Mouse (Mus musculus): ENCODE measurements around the gene Rufy1.

The Rufy1 gene

GRCm38 (mm10) chr11:50430277-50431133 is at the start of gene Rufy1:
Gene Rufy1, minus strand, starts transcription at chr11:50431125.
- Histone ChIP-seq H3K36me3 (ENCODE audit: insufficient read depth, low read length) (no peaks in the 10 kb centered on the region), H3K4me3 (replicated peaks; ENCODE audit: low read length) (peak within 1 kb of the TSS; percentile 85), H3K27me3 (ENCODE audit: insufficient read depth, low read length) (peaks cover 10% of the 10 kb centered on the region), H3K4me1 (replicated peaks; ENCODE audit: low read depth, low read length) (peaks cover 21% of the 10 kb centered on the region), H3K9me3 (ENCODE audit: low read length) (no peaks in the 10 kb centered on the region)
- TF ChIP-seq CTCF (conservative IDR thresholded peaks at IDR 0.05; ENCODE audit: low read length), result no peak
- no peak for TF ChIP-seq NANOG (IDR thresholded peaks at IDR 0.05; ENCODE audit: borderline replicate concordance, low read length)
- TF ChIP-seq POU5F1 (IDR thresholded peaks at IDR 0.05; ENCODE audit: borderline replicate concordance, low read length), result no peak

GRCm38 (mm10) chr11:50478072-50478471 is 47.1 kb upstream of the Rufy1 start:
- TF ChIP-seq CTCF (conservative IDR thresholded peaks at IDR 0.05; ENCODE audit: low read length) (no peak), POU5F1 (IDR thresholded peaks at IDR 0.05; ENCODE audit: borderline replicate concordance, low read length) (no peak), NANOG (IDR thresholded peaks at IDR 0.05; ENCODE audit: borderline replicate concordance, low read length) (no peak)
- no peaks in the 10 kb centered on the region; the same call in 1 of the 2 replicates for H3K27me3 ChIP-seq (ENCODE audit: insufficient read depth, low read length)
- no peaks in the 10 kb centered on the region for H3K4me1 ChIP-seq (replicated peaks; ENCODE audit: low read depth, low read length)
- no peaks in the 10 kb centered on the region for H3K36me3 ChIP-seq (ENCODE audit: insufficient read depth, low read length)
- H3K4me3 ChIP-seq (replicated peaks; ENCODE audit: low read length), result no peak overlapping the region
- no peaks in the 10 kb centered on the region for H3K9me3 ChIP-seq (ENCODE audit: low read length)

- Histone ChIP-seq H3K27me3 (ENCODE audit: insufficient read depth, low read length) (no peaks in the 10 kb centered on the region; the same call in 1 of the 2 replicates), H3K4me1 (replicated peaks; ENCODE audit: low read depth, low read length) (no peaks in the 10 kb centered on the region), H3K9me3 (ENCODE audit: low read length) (no peaks in the 10 kb centered on the region)
These were observed 46.7 kb upstream of the Rufy1 start for GRCm38 (mm10) chr11:50477486-50478070.

DNA sequence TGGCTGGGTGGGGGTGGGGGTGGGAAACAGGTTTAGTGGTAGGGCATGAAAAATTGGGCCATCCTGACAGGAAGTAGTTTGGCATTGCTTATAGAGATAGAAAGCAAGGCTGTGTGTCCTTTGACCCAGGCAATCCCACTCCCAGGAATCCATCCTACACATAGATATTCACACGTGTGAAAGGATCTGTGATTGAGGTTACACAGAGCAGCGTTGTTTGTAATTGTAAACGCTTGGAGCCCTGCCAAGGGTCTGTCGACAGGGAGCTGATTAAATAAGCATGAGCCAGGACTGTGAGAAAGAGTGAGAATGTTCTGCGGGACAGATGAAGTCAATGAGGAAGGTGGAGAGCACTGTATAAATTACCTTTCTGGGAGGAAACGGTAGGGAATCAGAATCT is 46.0 kb upstream of the Rufy1 start:
- H3K27me3 ChIP-seq (ENCODE audit: insufficient read depth, low read length), result no peaks in the 10 kb centered on the region; the same call in 1 of the 2 replicates
- H3K4me1 ChIP-seq (replicated peaks; ENCODE audit: low read depth, low read length), result no peaks in the 10 kb centered on the region
- H3K36me3 ChIP-seq (ENCODE audit: insufficient read depth, low read length), result no peaks in the 10 kb centered on the region
- no peaks in the 10 kb centered on the region for H3K9me3 ChIP-seq (ENCODE audit: low read length)
- TF ChIP-seq POU5F1 (IDR thresholded peaks at IDR 0.05; ENCODE audit: borderline replicate concordance, low read length), result no peak
- no peak for TF ChIP-seq NANOG (IDR thresholded peaks at IDR 0.05; ENCODE audit: borderline replicate concordance, low read length)
- TF ChIP-seq CTCF (conservative IDR thresholded peaks at IDR 0.05; ENCODE audit: low read length), result no peak
- no peak overlapping the region for H3K4me3 ChIP-seq (replicated peaks; ENCODE audit: low read length)

More at GRCm38 (mm10) chr11:50477486-50478070, 46.7 kb upstream of the Rufy1 start:
- H3K4me3 ChIP-seq (replicated peaks; ENCODE audit: low read length), result no peak overlapping the region
- no peaks in the 10 kb centered on the region for H3K36me3 ChIP-seq (ENCODE audit: insufficient read depth, low read length)
- TF ChIP-seq NANOG (IDR thresholded peaks at IDR 0.05; ENCODE audit: borderline replicate concordance, low read length) (no peak), CTCF (conservative IDR thresholded peaks at IDR 0.05; ENCODE audit: low read length) (no peak), POU5F1 (IDR thresholded peaks at IDR 0.05; ENCODE audit: borderline replicate concordance, low read length) (no peak)

DNA sequence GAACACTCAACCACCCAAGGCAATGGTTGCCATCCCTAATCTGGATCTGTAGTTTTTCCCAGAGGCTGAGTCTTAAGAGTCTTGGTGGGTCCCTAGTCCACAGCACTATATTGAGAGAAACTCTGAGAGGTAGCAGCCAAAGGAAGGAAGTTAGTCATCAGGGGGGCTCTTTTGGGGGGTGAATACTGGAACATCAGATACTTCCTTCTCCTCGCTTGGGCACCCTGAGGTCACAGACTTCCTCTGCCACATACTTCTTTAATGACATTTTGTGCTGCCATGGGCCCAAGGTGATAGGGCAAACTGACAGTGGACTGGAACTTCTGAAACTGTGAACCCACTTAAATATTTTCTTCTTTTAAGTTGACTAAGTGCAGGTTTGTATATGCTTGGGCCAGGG is 43.0 kb upstream of the Rufy1 start:
- Histone ChIP-seq H3K9me3 (ENCODE audit: low read length) (peaks cover 12% of the 10 kb centered on the region), H3K36me3 (ENCODE audit: insufficient read depth, low read length) (no peaks in the 10 kb centered on the region), H3K27me3 (ENCODE audit: insufficient read depth, low read length) (no peaks in the 10 kb centered on the region; the same call in 1 of the 2 replicates), H3K4me3 (replicated peaks; ENCODE audit: low read length) (no peak overlapping the region), H3K4me1 (replicated peaks; ENCODE audit: low read depth, low read length) (no peaks in the 10 kb centered on the region)
- TF ChIP-seq POU5F1 (IDR thresholded peaks at IDR 0.05; ENCODE audit: borderline replicate concordance, low read length) (no peak), CTCF (conservative IDR thresholded peaks at IDR 0.05; ENCODE audit: low read length) (no peak), NANOG (IDR thresholded peaks at IDR 0.05; ENCODE audit: borderline replicate concordance, low read length) (no peak)

GRCm38 (mm10) chr11:50472161-50472939 is 41.4 kb upstream of the Rufy1 start:
- Histone ChIP-seq H3K4me3 (replicated peaks; ENCODE audit: low read length) (no peak overlapping the region), H3K27me3 (ENCODE audit: insufficient read depth, low read length) (no peaks in the 10 kb centered on the region; the same call in 1 of the 2 replicates), H3K36me3 (ENCODE audit: insufficient read depth, low read length) (no peaks in the 10 kb centered on the region), H3K9me3 (ENCODE audit: low read length) (peaks cover 18% of the 10 kb centered on the region), H3K4me1 (replicated peaks; ENCODE audit: low read depth, low read length) (no peaks in the 10 kb centered on the region)
- TF ChIP-seq CTCF (conservative IDR thresholded peaks at IDR 0.05; ENCODE audit: low read length), result no peak
- TF ChIP-seq NANOG (IDR thresholded peaks at IDR 0.05; ENCODE audit: borderline replicate concordance, low read length), result peak; percentile 23; the same call in 1 of the 2 replicates

DNA sequence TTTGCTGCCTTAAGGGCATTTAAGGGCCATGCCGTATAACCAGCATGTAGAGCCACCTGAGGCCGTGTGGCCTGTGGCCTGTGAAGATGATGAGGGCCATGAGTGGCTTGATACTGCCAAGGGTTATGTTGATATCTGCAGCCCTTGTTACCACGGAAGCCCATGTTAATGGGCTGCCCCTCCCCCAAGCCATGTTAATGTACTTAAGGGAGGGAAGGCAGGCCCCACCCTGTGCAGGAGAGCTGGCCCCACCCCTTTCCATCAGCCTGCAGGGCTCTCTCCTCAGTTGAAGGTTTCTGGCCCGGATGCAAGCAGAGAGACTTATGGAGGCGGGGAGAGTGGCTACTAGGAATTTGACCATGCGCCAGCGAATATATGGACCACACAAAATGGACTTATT is 30.6 kb upstream of the Rufy1 start:
- H3K36me3 ChIP-seq (ENCODE audit: insufficient read depth, low read length), result no peaks in the 10 kb centered on the region
- peaks cover 37% of the 10 kb centered on the region for H3K4me1 ChIP-seq (replicated peaks; ENCODE audit: low read depth, low read length)
- H3K9me3 ChIP-seq (ENCODE audit: low read length), result no peaks in the 10 kb centered on the region
- H3K4me3 ChIP-seq (replicated peaks; ENCODE audit: low read length), result no peak overlapping the region
- TF ChIP-seq CTCF (conservative IDR thresholded peaks at IDR 0.05; ENCODE audit: low read length) (no peak), NANOG (IDR thresholded peaks at IDR 0.05; ENCODE audit: borderline replicate concordance, low read length) (no peak), POU5F1 (IDR thresholded peaks at IDR 0.05; ENCODE audit: borderline replicate concordance, low read length) (no peak)
- H3K27me3 ChIP-seq (ENCODE audit: insufficient read depth, low read length), result peaks cover 5% of the 10 kb centered on the region

DNA sequence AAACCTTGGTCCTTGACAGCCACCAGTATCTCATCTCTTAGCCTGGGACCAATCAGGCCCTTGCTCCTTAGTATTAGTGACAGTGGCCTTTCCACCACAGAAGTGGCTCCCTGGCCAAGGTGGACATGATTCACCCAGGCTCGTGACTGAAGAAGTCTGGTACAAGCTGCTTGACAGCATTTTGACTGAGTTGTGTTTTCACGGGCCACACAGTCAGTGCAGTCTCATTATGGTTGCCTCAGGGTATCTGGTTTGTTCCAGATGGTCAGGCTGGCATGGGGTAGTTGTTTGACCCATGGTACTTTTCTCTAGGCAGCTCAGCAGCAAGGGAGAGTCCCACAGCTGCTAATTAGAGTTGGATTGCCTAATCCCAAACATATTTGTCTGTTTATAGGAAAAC is 28.3 kb upstream of the Rufy1 start:
- TF ChIP-seq CTCF (conservative IDR thresholded peaks at IDR 0.05; ENCODE audit: low read length) (no peak), POU5F1 (IDR thresholded peaks at IDR 0.05; ENCODE audit: borderline replicate concordance, low read length) (no peak), NANOG (IDR thresholded peaks at IDR 0.05; ENCODE audit: borderline replicate concordance, low read length) (no peak)
- Histone ChIP-seq H3K9me3 (ENCODE audit: low read length) (no peaks in the 10 kb centered on the region; the same call in 1 of the 2 replicates), H3K36me3 (ENCODE audit: insufficient read depth, low read length) (no peaks in the 10 kb centered on the region), H3K27me3 (ENCODE audit: insufficient read depth, low read length) (peaks cover 5% of the 10 kb centered on the region), H3K4me1 (replicated peaks; ENCODE audit: low read depth, low read length) (peaks cover 41% of the 10 kb centered on the region), H3K4me3 (replicated peaks; ENCODE audit: low read length) (no peak overlapping the region)
